Mouse (Mus musculus) MEL (cell line): ENCODE data around the gene Engase. TPM values are rescaled to one million over a fixed set of nuclear protein-coding genes. Genes with fewer than 3 reads are reported as not detected.
A peak's percentile ranks its signal among the peaks of the same experiment; 100 is the strongest.

ENCODE experiments used
- DNase-seq: peaks from one replicate; pipeline ENCODE4 v3.0.0; 2011; ENCODE audit warnings: low read depth, low spot score
- H3K27ac ChIP-seq: 2 replicates; pipeline ENCODE4 v1.5.1; 2012; ENCODE audit warnings: low read depth, mild to moderate bottlenecking, control low read depth, low read length, moderate library complexity; ENCODE audit not compliant: control insufficient read depth
- H3K27me3 ChIP-seq, 2 experiments: fragments of 150-350 bp in 1 of 2; sonication (generic) in 1 of 2; 2 replicates each; pipeline ENCODE4 v1.6.1; 2012; ENCODE audit warnings: low read length in 2 of 2, mild to moderate bottlenecking in 2 of 2, improper control_type of control experiment in 1 of 2, moderate library complexity in 1 of 2; ENCODE audit not compliant: insufficient read depth in 2 of 2, control insufficient read depth in 1 of 2
- H3K36me3 ChIP-seq, 2 experiments: 2 replicates each; pipeline ENCODE4 v1.6.1; 2012 to 2014; ENCODE audit warnings: low read length in 2 of 2, improper control_type of control experiment in 1 of 2, inconsistent platforms in 1 of 2, mild to moderate bottlenecking in 1 of 2; ENCODE audit not compliant: insufficient read depth in 2 of 2, control insufficient read depth in 1 of 2
- H3K4me1 ChIP-seq, 2 experiments: fragments of 150-350 bp in 1 of 2; sonication (generic) in 1 of 2; 2 replicates each; pipeline ENCODE4 v1.6.1; 2012; ENCODE audit warnings: low read length in 2 of 2, improper control_type of control experiment in 1 of 2, mild to moderate bottlenecking in 1 of 2; ENCODE audit not compliant: insufficient read depth in 2 of 2, control insufficient read depth in 1 of 2
- H3K4me3 ChIP-seq, 2 experiments: fragments of 150-350 bp in 1 of 2; sonication (generic) in 1 of 2; 2 replicates each; pipeline ENCODE4 v1.5.1; 2012; ENCODE audit warnings: low read depth in 2 of 2, low read length in 2 of 2, mild to moderate bottlenecking in 2 of 2, moderate library complexity in 2 of 2, control low read depth in 1 of 2, improper control_type of control experiment in 1 of 2; ENCODE audit not compliant: control insufficient read depth in 1 of 2, insufficient read depth in 1 of 2
- H3K79me2 ChIP-seq: 2 replicates; pipeline ENCODE4 v1.6.1; 2012; ENCODE audit warnings: mild to moderate bottlenecking, low read length, moderate library complexity; ENCODE audit not compliant: control insufficient read depth, poor library complexity, insufficient read depth
- H3K9ac ChIP-seq: 2 replicates; pipeline ENCODE4 v1.6.1; 2012; ENCODE audit warnings: low read depth, mild to moderate bottlenecking, control low read depth, low read length, moderate library complexity; ENCODE audit not compliant: control insufficient read depth, poor library complexity, severe bottlenecking
- H3K9me3 ChIP-seq: fragments of 150-350 bp; sonication (generic); replicated peaks from 2 replicates; pipeline ENCODE4 v1.6.1; 2012; ENCODE audit warnings: mild to moderate bottlenecking, low read length, improper control_type of control experiment, moderate library complexity; ENCODE audit not compliant: insufficient read depth
- CHD2 ChIP-seq: IDR thresholded peaks from 2 replicates; pipeline ENCODE4 v1.6.1; 2011; ENCODE audit warnings: low read length, improper control_type of control experiment
- CTCF ChIP-seq, 3 experiments: IDR thresholded peaks in 2 of 3; conservative IDR thresholded peaks in 1 of 3; 2 replicates each; pipeline ENCODE4 v1.5.1; 2011 to 2012; ENCODE audit warnings: low read length in 3 of 3, low read depth in 2 of 3, mild to moderate bottlenecking in 2 of 3, improper control_type of control experiment in 1 of 3, inconsistent platforms in 1 of 3, mixed read lengths in 1 of 3, moderate library complexity in 1 of 3; ENCODE audit not compliant: control insufficient read depth in 1 of 3, insufficient read depth in 1 of 3, poor library complexity in 1 of 3, severe bottlenecking in 1 of 3
- ELF1 ChIP-seq: IDR thresholded peaks from 2 replicates; pipeline ENCODE4 v1.6.1; 2014; ENCODE audit warnings: low read depth, mild to moderate bottlenecking, inconsistent platforms, low read length, improper control_type of control experiment, moderate library complexity
- EP300 ChIP-seq, 2 experiments: IDR thresholded peaks; 2 replicates each; pipeline ENCODE4 v1.6.1; 2011; ENCODE audit warnings: improper control_type of control experiment in 2 of 2, low read length in 2 of 2, low read depth in 1 of 2, mild to moderate bottlenecking in 1 of 2
- ETS1 ChIP-seq: IDR thresholded peaks from 2 replicates; pipeline ENCODE4 v1.6.1; 2012; ENCODE audit warnings: low read depth, mild to moderate bottlenecking, inconsistent platforms, low read length, improper control_type of control experiment, moderate library complexity
- GATA1 ChIP-seq: IDR thresholded peaks from 2 replicates; pipeline ENCODE4 v1.6.1; 2011; ENCODE audit warnings: low read depth, low read length, improper control_type of control experiment
- HCFC1 ChIP-seq: IDR thresholded peaks from 2 replicates; pipeline ENCODE4 v1.6.1; 2012; ENCODE audit warnings: low read depth, mild to moderate bottlenecking, inconsistent platforms, low read length, improper control_type of control experiment, moderate library complexity
- JUND ChIP-seq: IDR thresholded peaks from 2 replicates; pipeline ENCODE4 v1.6.1; 2011; ENCODE audit warnings: low read depth, mild to moderate bottlenecking, improper control_type of control experiment, low read length
- KAT2A ChIP-seq: conservative IDR thresholded peaks from 2 replicates; pipeline ENCODE4 v1.6.1; 2012; ENCODE audit warnings: low read depth, low read length, improper control_type of control experiment, inconsistent platforms
- MAFK ChIP-seq: IDR thresholded peaks from 2 replicates; pipeline ENCODE4 v1.6.1; 2011; ENCODE audit warnings: low read depth, mild to moderate bottlenecking, low read length, improper control_type of control experiment, borderline replicate concordance
- MAX ChIP-seq: IDR thresholded peaks from 2 replicates; pipeline ENCODE4 v1.6.1; 2011; ENCODE audit warnings: low read length, improper control_type of control experiment
- MXI1 ChIP-seq: IDR thresholded peaks from 2 replicates; pipeline ENCODE4 v1.6.1; 2011; ENCODE audit warnings: mild to moderate bottlenecking, low read depth, low read length, improper control_type of control experiment
- MYC ChIP-seq: IDR thresholded peaks from 2 replicates; pipeline ENCODE4 v1.6.1; 2011; ENCODE audit warnings: low read depth, mild to moderate bottlenecking, low read length, improper control_type of control experiment, moderate library complexity
- POLR2A ChIP-seq, 2 experiments: IDR thresholded peaks; 2 replicates each; pipeline ENCODE4 v1.6.1; 2011 to 2012; ENCODE audit warnings: low read length in 2 of 2, mild to moderate bottlenecking in 2 of 2, control low read depth in 1 of 2, improper control_type of control experiment in 1 of 2, low read depth in 1 of 2, moderate library complexity in 1 of 2; ENCODE audit not compliant: control insufficient read depth in 1 of 2, insufficient read depth in 1 of 2, poor library complexity in 1 of 2
- POLR2AphosphoS2 ChIP-seq: IDR thresholded peaks from 2 replicates; pipeline ENCODE4 v1.6.1; 2011; ENCODE audit warnings: low read length, improper control_type of control experiment
- POLR2AphosphoS5 ChIP-seq: IDR thresholded peaks from 2 replicates; pipeline ENCODE4 v1.6.1; 2012; ENCODE audit warnings: low read depth, borderline replicate concordance, mild to moderate bottlenecking, inconsistent platforms, low read length, moderate library complexity, mixed read lengths
- RAD21 ChIP-seq: IDR thresholded peaks from 2 replicates; pipeline ENCODE4 v1.6.1; 2011; ENCODE audit warnings: mild to moderate bottlenecking, low read depth, low read length, improper control_type of control experiment
- SIN3A ChIP-seq: IDR thresholded peaks from 2 replicates; pipeline ENCODE4 v1.6.1; 2012; ENCODE audit warnings: low read length, improper control_type of control experiment, inconsistent platforms
- TAL1 ChIP-seq: IDR thresholded peaks from 2 replicates; pipeline ENCODE4 v1.6.1; 2012; ENCODE audit warnings: mild to moderate bottlenecking, inconsistent platforms, low read length, moderate library complexity, mixed read lengths
- TBP ChIP-seq: IDR thresholded peaks from 2 replicates; pipeline ENCODE4 v1.8.0; 2011; ENCODE audit warnings: low read depth, low read length, improper control_type of control experiment
- ZKSCAN1 ChIP-seq: IDR thresholded peaks from 2 replicates; pipeline ENCODE4 v1.6.1; 2012; ENCODE audit warnings: low read depth, mild to moderate bottlenecking, inconsistent platforms, low read length, improper control_type of control experiment, moderate library complexity
- ZNF384 ChIP-seq: IDR thresholded peaks from 2 replicates; pipeline ENCODE4 v1.6.1; 2012; ENCODE audit warnings: low read depth, mild to moderate bottlenecking, inconsistent platforms, low read length, improper control_type of control experiment
- polyA plus RNA-seq, 2 experiments: library from polyadenylated mRNA; stranded (reverse) in 1 of 2; unstranded in 1 of 2; fragments of >175 nt in 1 of 2; fragments of >200 nt in 1 of 2; gene quantifications; 2 replicates each; pipeline versions ENCODE4 v1.2.1 to v1.2.4; 2012; ENCODE audit warnings: low replicate concordance in 2 of 2, low read depth in 1 of 2; ENCODE audit not compliant: insufficient read length in 2 of 2, insufficient read depth in 1 of 2, missing spikeins in 1 of 2
- total RNA-seq: library from RNA; depleted of rRNA; stranded (reverse); fragments of 300-350 nt; gene quantifications from 2 replicates; pipeline ENCODE4 v1.2.3, GENCODE M21; 2012

Gene Engase
- total and polyA plus RNA-seq, 3 experiments: 15.3 to 23.5 TPM; not detected in 1

DNA sequence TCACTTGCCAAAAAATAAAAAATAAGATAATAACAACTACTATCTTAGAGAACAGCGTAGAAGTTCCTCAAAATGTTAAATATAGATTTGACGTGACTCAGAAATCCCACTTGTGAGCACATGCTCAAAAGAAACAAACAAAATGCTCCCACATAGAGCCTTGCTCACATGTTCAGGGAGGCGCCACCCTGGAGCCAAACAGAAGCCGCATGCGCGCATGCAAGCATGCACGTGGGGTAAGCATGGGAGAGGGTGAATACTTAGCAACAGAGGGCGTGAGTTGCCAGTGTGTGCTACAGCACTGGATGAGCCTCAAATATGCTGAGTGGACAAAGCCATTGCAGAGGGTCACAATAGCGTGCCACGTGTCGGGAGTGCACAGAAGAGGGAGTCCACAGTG is 19.7 kb upstream of the Engase start (continued):
- TF ChIP-seq ETS1 (peak; percentile 93), ZNF384 (no peak), GATA1 (peak; percentile 72), RAD21 (no peak), POLR2A (IDR thresholded peaks at IDR 0.05; ENCODE audit: control insufficient read depth in 1 of 2, insufficient read depth in 1 of 2, low read depth in 1 of 2, low read length in 2 of 2, poor library complexity in 1 of 2) (no peak), ZKSCAN1 (no peak), JUND (no peak), ELF1 (no peak), MYC (peak; percentile 90), MXI1 (peak; percentile 96)

DNA sequence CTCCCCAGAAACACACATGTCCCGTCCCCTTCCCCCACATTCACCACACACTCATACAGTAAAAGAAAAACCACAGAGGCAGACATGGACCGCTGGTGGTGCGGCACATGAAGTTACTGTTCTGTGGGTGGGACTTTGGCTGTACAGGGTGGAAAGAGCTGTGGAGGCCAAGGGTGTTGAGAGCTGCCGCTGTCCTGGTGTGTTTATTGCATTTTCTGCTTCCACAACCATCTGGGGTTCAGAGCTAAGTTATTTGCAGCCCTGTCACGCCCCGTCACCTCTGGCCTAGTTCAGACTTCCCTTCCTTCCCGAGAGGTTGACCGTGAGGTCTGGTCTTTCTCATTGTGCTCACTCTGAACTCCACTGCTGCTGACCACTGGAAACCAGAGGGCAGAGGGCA is 17.6 kb upstream of the Engase start:
- Histone ChIP-seq H3K4me1 (peaks cover 6 to 33% of the 10 kb centered on the region in 2 experiments), H3K9ac (0 out of 2 replicates have a peak overlapping the region, but pooled peaks have one; percentile 12), H3K79me2 (no peaks in the 10 kb centered on the region), H3K36me3 (peaks cover 0 to 17% of the 10 kb centered on the region in 2 experiments; a peak in 2 of 4 replicates), H3K27me3 (no peaks in the 10 kb centered on the region), H3K9me3 (no peaks in the 10 kb centered on the region), H3K4me3 (no peak overlapping the region), H3K27ac (no peak overlapping the region)
- no peak for DNase-seq
- TF ChIP-seq RAD21 (no peak), MAFK (no peak), TAL1 (no peak), EP300 (IDR thresholded peaks at IDR 0.05; ENCODE audit: low read depth in 1 of 2, low read length in 2 of 2) (no peak), HCFC1 (no peak), ELF1 (no peak), ZNF384 (no peak), JUND (no peak)

DNA sequence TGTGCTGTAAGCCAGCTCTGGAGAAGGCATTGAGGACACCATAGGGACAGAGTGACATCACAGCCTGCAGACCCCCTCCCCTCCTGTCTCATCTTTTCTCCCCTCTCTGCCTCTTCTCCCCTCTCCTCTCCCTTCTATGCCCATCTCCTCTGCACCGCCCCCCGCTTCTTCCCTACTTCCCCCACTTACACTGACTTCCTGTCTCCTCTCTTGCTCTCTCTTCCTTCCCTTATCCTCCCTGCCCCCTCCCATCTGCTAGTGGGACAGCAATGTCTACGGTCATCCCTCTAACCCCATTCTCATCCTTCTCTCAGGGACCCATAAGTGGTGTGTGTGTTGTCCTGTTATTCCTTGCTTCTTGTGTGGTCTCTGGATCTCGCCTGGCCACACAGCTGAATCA is 17.1 kb upstream of the Engase start:
- H3K27ac ChIP-seq: no peak overlapping the region
- no peak overlapping the region for H3K4me3 ChIP-seq
- H3K36me3 ChIP-seq: peaks cover 0 to 22% of the 10 kb centered on the region in 2 experiments; a peak in 2 of 4 replicates
- DNase-seq: no peak
- TF ChIP-seq SIN3A (no peak), MAX (no peak), TBP (no peak), JUND (no peak), POLR2AphosphoS2 (no peak), MXI1 (no peak), CHD2 (no peak), POLR2AphosphoS5 (no peak), KAT2A (no peak), ZKSCAN1 (no peak), ELF1 (no peak), CTCF (IDR thresholded peaks at IDR 0.05 in 2 of 3, conservative IDR thresholded peaks at IDR 0.05 in 1 of 3; ENCODE audit: control insufficient read depth in 1 of 3, insufficient read depth in 1 of 3, low read depth in 2 of 3, low read length in 3 of 3, poor library complexity in 1 of 3, severe bottlenecking in 1 of 3) (no peak), MYC (no peak)
- TF ChIP-seq, all 39 proteins: peak for 0
- H3K4me1 ChIP-seq: peaks cover 6 to 38% of the 10 kb centered on the region in 2 experiments
- no peak overlapping the region for H3K9ac ChIP-seq
- no peaks in the 10 kb centered on the region for H3K9me3 ChIP-seq
- no peaks in the 10 kb centered on the region for H3K27me3 ChIP-seq
- H3K79me2 ChIP-seq: no peaks in the 10 kb centered on the region
